Mouse (Mus musculus): ENCODE data around the gene Anks1b.

DNA sequence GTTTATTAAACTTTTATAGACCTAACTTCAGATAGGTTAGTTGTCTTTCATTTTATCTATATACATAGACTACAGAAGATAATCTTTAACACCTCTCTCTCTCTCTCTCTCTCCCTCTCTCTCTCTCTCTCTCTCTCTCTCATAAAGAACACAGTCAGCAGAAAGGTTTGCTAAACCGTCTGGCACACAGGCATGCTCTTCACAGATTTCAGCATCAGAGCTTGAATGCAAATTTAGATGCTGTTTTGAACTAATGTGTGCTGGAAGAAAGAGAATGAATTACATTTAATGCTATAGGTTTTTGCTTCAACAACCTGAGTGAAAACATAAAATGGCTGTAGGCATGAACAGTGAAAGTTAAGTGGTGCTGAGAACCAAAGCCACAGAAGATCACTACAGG lies 429.9 kb downstream of the Anks1b start:
- TF ChIP-seq POLR2A (IDR thresholded peaks at IDR 0.05; ENCODE audit: control insufficient read depth, low read depth, low read length) (no peak), CTCF (IDR thresholded peaks at IDR 0.05; ENCODE audit: control insufficient read depth, insufficient read depth, insufficient replicate concordance, low read depth, low read length) (no peak)

Data from testis, adult 2 months (tissue).